Mouse (Mus musculus): ENCODE results near the gene Gm21680. TPM values are rescaled to one million over a fixed set of nuclear protein-coding genes. Genes with fewer than 3 reads are reported as not detected.
"Not testable (repeated sequence)": the region's sequence is repeated elsewhere in the genome, so short reads cannot be mapped to it uniquely, and the experiment has no call there.

The Gm21680 gene
- polyA plus RNA-seq (2015; fragmentation: Nextera tagmentation; extraction: Ambion mirVana), result 0.05 and 0.19 TPM in 2 replicates

DNA sequence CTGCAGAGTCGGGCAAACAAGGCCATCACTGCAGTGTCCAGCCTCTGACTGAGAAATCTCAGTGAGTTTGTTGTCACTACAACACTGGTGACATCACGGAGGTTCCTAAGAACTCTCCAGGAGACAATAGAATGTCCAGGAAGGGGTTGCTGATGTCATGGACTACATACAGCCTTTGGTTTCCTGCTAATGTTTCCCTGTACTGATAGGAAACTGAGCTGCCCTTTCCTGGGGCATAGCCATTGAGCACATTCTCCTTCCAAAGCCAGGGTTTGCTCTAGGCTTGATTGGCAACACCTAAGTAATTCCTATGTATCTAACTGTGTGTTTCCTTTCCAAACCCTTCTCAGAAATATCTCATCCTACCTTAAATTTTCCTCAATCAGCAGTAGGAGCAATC is at the start of gene Gm21680:
Gm21680 (minus strand) TSS at position 101 of the 400 bp plus-strand sequence.
- not testable (repeated sequence) for H3K4me1 ChIP-seq; H3K36me3 ChIP-seq; ATAC-seq (ENCODE audit: extremely low read depth, insufficient number of reproducible peaks, low FRiP score, low TSS enrichment); H3K27ac ChIP-seq (replicated peaks); H3K4me2 ChIP-seq; H3K9me3 ChIP-seq; H3K27me3 ChIP-seq (replicated peaks); H3K9ac ChIP-seq; H3K4me3 ChIP-seq
- no CpG with 5 or more reads among the region's 2 CpGs for WGBS

DNA sequence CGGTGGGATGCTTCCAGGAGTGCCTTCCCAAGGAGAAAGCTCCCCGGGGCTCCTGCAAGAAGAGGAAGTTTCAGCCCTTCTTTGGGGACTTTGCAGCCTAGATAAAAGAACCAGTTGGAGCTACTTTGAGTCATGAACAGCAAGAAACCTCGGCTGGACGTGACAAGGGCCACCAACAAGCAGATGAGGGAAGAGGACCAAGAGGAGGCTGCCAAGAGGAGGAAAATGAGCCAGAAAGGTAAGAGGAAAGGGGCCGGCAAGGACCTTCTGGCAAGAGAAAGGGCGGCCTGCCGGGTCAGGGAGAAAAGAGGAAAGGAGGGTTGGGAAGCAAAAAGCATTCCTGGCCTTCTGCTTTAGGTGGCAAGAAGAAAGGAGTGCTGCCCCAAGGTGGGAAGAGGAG is 35.2 kb upstream of the Gm21680 start:
- H3K9me3 ChIP-seq; H3K4me1 ChIP-seq; H3K4me3 ChIP-seq; H3K9ac ChIP-seq; H3K36me3 ChIP-seq; ATAC-seq (ENCODE audit: extremely low read depth, insufficient number of reproducible peaks, low FRiP score, low TSS enrichment); H3K27ac ChIP-seq (replicated peaks): not testable (repeated sequence)
- peak overlapping the region; percentile 63 for H3K4me2 ChIP-seq
- H3K27me3 ChIP-seq (replicated peaks), result peaks cover 17% of the 10 kb centered on the region
- WGBS, result 47% methylated on average over 7 of the region's 7 CpGs

DNA sequence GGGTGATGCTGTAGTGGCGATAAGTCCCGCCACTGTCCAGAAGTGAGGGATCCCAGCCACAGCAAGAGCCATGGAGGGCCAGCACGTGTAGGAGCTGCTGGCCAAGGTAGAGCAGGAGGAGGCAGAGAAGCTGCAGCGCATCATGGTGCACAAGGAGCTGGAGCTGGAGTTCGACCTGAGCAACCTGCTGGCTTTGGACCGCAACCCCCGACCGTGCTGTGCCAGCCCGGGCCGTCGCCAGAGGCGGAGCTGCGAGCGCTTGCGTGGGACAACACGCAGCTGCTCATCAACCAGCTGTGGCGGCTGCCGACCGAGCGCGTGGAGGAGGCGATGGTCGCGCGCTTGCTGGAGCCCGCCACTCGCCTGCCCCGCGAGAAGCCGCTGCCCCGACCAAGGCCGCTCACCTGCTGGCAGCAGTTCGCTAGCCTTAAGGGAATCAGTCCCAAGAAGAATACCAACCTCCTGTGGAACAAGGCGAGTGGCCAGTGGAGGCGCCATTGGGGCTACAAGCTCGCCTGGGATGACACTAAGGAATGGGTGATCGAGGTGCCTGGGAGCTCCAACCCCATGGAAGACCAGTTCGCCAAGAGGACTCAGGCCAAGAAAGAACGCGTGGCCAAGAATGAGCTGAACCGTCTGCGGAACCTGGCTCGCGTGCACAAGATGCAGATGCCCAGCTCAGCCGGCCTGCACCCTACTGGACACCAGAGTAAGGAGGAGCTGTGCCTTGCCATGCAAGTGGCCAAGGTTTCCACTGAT is 34.7 kb upstream of the Gm21680 start:
- peak; percentile 74 for ATAC-seq (ENCODE audit: extremely low read depth, insufficient number of reproducible peaks, low FRiP score, low TSS enrichment)
- H3K4me2 ChIP-seq, result peak overlapping the region; percentile 63
- H3K4me1 ChIP-seq; H3K36me3 ChIP-seq; H3K9me3 ChIP-seq; H3K27ac ChIP-seq (replicated peaks): not testable (repeated sequence)
- WGBS, result 16% methylated on average over 45 of the region's 45 CpGs
- H3K27me3 ChIP-seq (replicated peaks), result peaks cover 17% of the 10 kb centered on the region
- H3K9ac ChIP-seq, result peak overlapping the region; percentile 19; the same call in 1 of the 2 replicates
- peak overlapping the region; percentile 39 for H3K4me3 ChIP-seq

GRCm38 (mm10) chr5:26004698-26005097 is 32.2 kb upstream of the Gm21680 start, which contains the start of gene Gm1979:
Gm1979 (minus strand) TSS chr5:26004798.
- not testable (repeated sequence) for H3K4me1 ChIP-seq

DNA sequence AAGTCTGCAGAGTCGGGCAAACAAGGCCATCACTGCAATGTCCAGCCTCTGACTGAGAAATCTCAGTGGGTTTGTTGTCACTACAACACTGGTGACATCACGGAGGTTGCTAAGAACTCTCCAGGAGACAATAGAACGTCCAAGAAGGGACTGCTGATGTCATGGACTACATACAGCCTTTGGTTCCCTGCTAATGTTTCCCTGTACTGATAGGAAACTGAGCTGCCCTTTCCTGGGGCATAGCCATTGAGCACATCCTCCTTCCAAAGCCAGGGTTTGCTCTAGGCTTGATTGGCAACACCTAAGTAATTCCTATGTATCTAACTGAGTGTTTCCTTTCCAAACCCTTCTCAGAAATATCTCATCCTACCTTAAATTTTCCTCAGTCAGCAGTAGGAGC is 16.1 kb upstream of the Gm21680 start, which contains the start of gene Gm21698:
Gm21698 (minus strand) TSS at position 101 of the 400 bp plus-strand sequence.
- not testable (repeated sequence) for H3K4me1 ChIP-seq; H3K36me3 ChIP-seq; ATAC-seq (ENCODE audit: extremely low read depth, insufficient number of reproducible peaks, low FRiP score, low TSS enrichment); H3K9ac ChIP-seq; H3K4me2 ChIP-seq; H3K9me3 ChIP-seq; H3K27me3 ChIP-seq (replicated peaks); H3K4me3 ChIP-seq; H3K27ac ChIP-seq (replicated peaks)
- no CpG with 5 or more reads among the region's 3 CpGs for WGBS

More at GRCm38 (mm10) chr5:26004698-26005097, 32.2 kb upstream of the Gm21680 start, which contains the start of gene Gm1979:
- WGBS, result 74% methylated on average over 1 of the region's 2 CpGs
- H3K4me3 ChIP-seq; H3K27ac ChIP-seq (replicated peaks); H3K9ac ChIP-seq; H3K9me3 ChIP-seq; ATAC-seq (ENCODE audit: extremely low read depth, insufficient number of reproducible peaks, low FRiP score, low TSS enrichment); H3K36me3 ChIP-seq; H3K4me2 ChIP-seq: not testable (repeated sequence)
- peaks cover 17% of the 10 kb centered on the region for H3K27me3 ChIP-seq (replicated peaks)

DNA sequence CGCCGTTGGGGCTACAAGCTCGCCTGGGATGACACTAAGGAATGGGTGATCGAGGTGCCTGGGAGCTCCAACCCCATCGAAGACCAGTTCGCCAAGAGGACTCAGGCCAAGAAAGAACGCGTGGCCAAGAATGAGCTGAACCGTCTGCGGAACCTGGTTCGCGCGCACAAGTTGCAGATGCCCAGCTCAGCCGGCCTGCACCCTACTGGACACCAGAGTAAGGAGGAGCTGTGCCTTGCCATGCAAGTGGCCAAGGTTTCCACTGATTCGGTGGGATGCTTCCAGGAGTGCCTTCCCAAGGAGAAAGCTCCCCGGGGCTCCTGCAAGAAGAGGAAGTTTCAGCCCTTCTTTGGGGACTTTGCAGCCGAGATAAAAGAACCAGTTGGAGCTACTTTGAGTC is 15.4 kb downstream of the Gm21680 start:
- H3K4me1 ChIP-seq; H3K36me3 ChIP-seq; ATAC-seq (ENCODE audit: extremely low read depth, insufficient number of reproducible peaks, low FRiP score, low TSS enrichment); H3K9me3 ChIP-seq; H3K27ac ChIP-seq (replicated peaks); H3K9ac ChIP-seq: not testable (repeated sequence)
- Histone ChIP-seq H3K4me3 (peak overlapping the region; percentile 37), H3K27me3 (replicated peaks) (peaks cover 13% of the 10 kb centered on the region), H3K4me2 (peak overlapping the region; percentile 59)
- WGBS, result 45% methylated on average over 17 of the region's 17 CpGs

DNA sequence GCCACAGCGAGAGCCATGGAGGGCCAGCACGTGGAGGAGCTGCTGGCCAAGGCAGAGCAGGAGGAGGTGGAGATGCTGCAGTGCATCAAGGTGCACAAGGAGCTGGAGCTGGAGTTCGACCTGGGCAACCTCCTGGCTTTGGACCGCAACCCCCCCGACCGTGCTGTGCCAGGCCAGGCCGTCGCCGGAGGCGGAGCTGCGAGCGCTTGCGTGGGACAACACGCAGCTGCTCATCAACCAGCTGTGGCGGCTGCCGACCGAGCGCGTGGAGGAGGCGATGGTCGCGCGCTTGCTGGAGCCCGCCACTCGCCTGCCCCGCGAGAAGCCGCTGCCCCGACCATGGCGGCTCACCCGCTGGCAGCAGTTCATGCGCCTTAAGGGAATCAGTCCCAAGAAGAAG is 15.9 kb downstream of the Gm21680 start:
- H3K4me1 ChIP-seq; H3K9ac ChIP-seq; ATAC-seq (ENCODE audit: extremely low read depth, insufficient number of reproducible peaks, low FRiP score, low TSS enrichment); H3K36me3 ChIP-seq; H3K9me3 ChIP-seq; H3K27ac ChIP-seq (replicated peaks): not testable (repeated sequence)
- Histone ChIP-seq H3K27me3 (replicated peaks) (peaks cover 13% of the 10 kb centered on the region), H3K4me2 (peak overlapping the region; percentile 59), H3K4me3 (peak overlapping the region; percentile 37)
- 17% methylated on average over 32 of the region's 32 CpGs for WGBS

GRCm38 (mm10) chr5:25954317-25954716 is 18.1 kb downstream of the Gm21680 start, which contains the start of gene Gm21671:
Gm21671 (minus strand) TSS chr5:25954417.
- ATAC-seq (ENCODE audit: extremely low read depth, insufficient number of reproducible peaks, low FRiP score, low TSS enrichment); H3K4me3 ChIP-seq; H3K27ac ChIP-seq (replicated peaks); H3K4me2 ChIP-seq; H3K4me1 ChIP-seq; H3K9me3 ChIP-seq; H3K36me3 ChIP-seq; H3K9ac ChIP-seq: not testable (repeated sequence)
- peaks cover 13% of the 10 kb centered on the region for H3K27me3 ChIP-seq (replicated peaks)
- WGBS, result 59% methylated on average over 2 of the region's 2 CpGs

DNA sequence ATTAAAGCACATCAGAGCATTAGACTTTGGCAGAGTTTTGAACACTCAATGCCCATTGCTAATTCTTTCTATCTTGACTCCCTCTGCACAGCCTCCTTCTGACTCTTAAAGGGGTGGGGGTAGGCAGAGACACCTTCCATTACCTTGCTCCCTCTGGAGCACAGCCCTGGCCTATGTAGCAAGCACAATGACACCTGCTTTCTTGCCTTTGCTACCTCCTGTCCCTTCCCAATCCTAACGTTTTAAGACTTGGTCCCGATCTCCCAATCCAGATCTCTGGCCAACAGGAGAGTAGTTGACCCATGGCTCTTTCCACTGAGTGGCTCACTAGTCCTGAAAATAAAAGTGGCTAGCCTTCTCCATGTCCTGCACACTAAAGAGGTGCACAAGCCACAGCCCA is 27.1 kb downstream of the Gm21680 start:
- H3K27ac ChIP-seq (replicated peaks); H3K4me2 ChIP-seq; H3K9me3 ChIP-seq; H3K4me3 ChIP-seq; H3K4me1 ChIP-seq; H3K9ac ChIP-seq; ATAC-seq (ENCODE audit: extremely low read depth, insufficient number of reproducible peaks, low FRiP score, low TSS enrichment); H3K27me3 ChIP-seq (replicated peaks); H3K36me3 ChIP-seq: not testable (repeated sequence)
- 69% methylated on average over 2 of the region's 2 CpGs for WGBS

GRCm38 (mm10) chr5:25942281-25942680 is 30.2 kb downstream of the Gm21680 start, which contains the start of gene Gm21663:
Gm21663 (minus strand) TSS chr5:25942381.
- not testable (repeated sequence) for H3K27me3 ChIP-seq (replicated peaks); H3K27ac ChIP-seq (replicated peaks); H3K4me2 ChIP-seq; ATAC-seq (ENCODE audit: extremely low read depth, insufficient number of reproducible peaks, low FRiP score, low TSS enrichment); H3K4me1 ChIP-seq; H3K9ac ChIP-seq; H3K36me3 ChIP-seq; H3K9me3 ChIP-seq; H3K4me3 ChIP-seq
- WGBS, result 51% methylated on average over 2 of the region's 2 CpGs
